Mouse (Mus musculus): Measurements from ENCODE around the gene Cnn2. TPM values are rescaled to one million over a fixed set of nuclear protein-coding genes. Genes with fewer than 3 reads are reported as not detected.

Cnn2 gene
- total and polyA plus RNA-seq, 2 experiments from 2014 or later = 15.7 to 28.2 TPM

GRCm38 (mm10) chr10:79977324-79977723 lies 11.1 kb upstream of the Cnn2 start:
- Histone ChIP-seq H3K4me1 (ENCODE audit: insufficient read depth) (no peaks in the 10 kb centered on the region), H3K27me3 (ENCODE audit: insufficient read depth, low read length) (no peaks in the 10 kb centered on the region), H3K36me3 (ENCODE audit: insufficient read depth) (peaks cover 45% of the 10 kb centered on the region), H3K9me3 (ENCODE audit: low read length) (no peaks in the 10 kb centered on the region), H3K27ac (ENCODE audit: low read depth, low read length) (no peak overlapping the region), H3K9ac (no peak overlapping the region), H3K4me2 (ENCODE audit: low read depth) (no peak overlapping the region), H3K4me3 (ENCODE audit: low read depth, low read length) (no peak overlapping the region)
- WGBS = 86% methylated on average over 28 of the region's 28 CpGs
- no peak for ATAC-seq
- TF ChIP-seq CTCF (IDR thresholded peaks at IDR 0.05; ENCODE audit: low read depth) = no peak
- no peak for DNase-seq

DNA sequence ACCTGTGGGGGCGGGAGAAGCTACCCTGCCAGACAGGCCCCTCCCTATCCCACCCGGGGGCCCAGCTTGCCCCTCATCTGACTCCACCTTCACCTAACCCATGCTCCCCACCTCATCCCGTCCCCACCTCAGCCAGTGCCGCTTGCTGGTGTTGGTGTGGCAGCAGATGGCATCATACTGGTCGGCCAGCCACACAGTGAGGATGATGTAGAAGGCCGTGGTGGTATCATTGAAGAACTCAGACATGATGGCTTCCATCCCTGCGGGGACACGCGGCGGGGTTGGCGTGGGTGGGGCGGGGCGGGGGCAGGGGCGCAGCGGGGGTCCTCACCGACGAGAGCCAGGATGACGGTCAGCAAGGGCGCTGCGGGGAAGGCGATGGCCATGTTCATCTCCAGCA lies 10.3 kb upstream of the Cnn2 start:
- DNase-seq (no peak), ATAC-seq (no peak)
- no peaks in the 10 kb centered on the region for H3K9me3 ChIP-seq (ENCODE audit: low read length)
- no peaks in the 10 kb centered on the region for H3K27me3 ChIP-seq (ENCODE audit: insufficient read depth, low read length)
- no peak overlapping the region for H3K4me3 ChIP-seq (ENCODE audit: low read depth, low read length)
- H3K9ac ChIP-seq = no peak overlapping the region
- peaks cover 3% of the 10 kb centered on the region; the same call in 1 of the 2 replicates for H3K4me1 ChIP-seq (ENCODE audit: insufficient read depth)
- peaks cover 45% of the 10 kb centered on the region for H3K36me3 ChIP-seq (ENCODE audit: insufficient read depth)
- no peak overlapping the region for H3K27ac ChIP-seq (ENCODE audit: low read depth, low read length)
- TF ChIP-seq CTCF (IDR thresholded peaks at IDR 0.05; ENCODE audit: low read depth) = no peak
- no peak overlapping the region for H3K4me2 ChIP-seq (ENCODE audit: low read depth)
- 91% methylated on average over 21 of the region's 21 CpGs for WGBS

DNA sequence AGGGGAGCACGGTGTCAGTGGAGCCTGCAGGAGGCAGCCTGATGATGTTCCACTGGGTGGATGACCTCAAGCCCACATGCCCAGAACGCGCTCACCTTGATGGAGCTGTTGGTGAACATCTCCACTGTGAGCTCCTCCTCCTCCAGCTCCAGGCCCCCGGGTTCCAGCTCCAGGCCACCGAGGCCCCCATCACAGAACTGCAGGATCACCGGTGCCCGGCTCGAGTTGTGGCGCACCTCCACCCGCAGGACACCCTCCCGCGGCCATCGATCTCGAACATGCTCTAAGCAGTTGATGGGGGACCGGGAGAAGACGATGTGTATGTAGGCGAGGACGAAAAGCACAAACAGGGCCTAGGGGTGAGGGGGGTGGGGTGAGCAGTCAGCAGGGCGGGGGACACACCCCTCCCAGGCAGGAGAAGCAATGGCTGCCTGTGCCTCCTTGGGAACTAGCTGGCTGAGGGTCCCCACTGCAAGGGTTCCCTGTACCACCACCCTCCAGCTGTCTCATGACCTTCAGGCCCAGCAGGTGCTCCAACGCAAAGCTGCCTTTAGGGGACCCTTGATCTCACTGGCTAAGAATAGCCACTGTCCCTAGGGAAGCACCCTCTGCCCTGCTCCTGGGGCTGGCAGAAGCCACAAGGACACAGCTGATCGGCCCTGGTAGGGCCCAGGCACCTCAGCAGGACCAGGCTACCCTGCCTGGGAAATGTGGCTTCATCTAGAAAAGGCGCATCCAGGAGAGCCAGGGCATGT lies 8.8 kb upstream of the Cnn2 start:
- H3K9me3 ChIP-seq (ENCODE audit: low read length) = no peaks in the 10 kb centered on the region
- ATAC-seq (no peak), DNase-seq (no peak)
- 92% methylated on average over 22 of the region's 22 CpGs for WGBS
- H3K4me2 ChIP-seq (ENCODE audit: low read depth) = no peak overlapping the region
- H3K27ac ChIP-seq (ENCODE audit: low read depth, low read length) = no peak overlapping the region
- no peak overlapping the region for H3K9ac ChIP-seq
- peaks cover 45% of the 10 kb centered on the region for H3K36me3 ChIP-seq (ENCODE audit: insufficient read depth)
- H3K4me1 ChIP-seq (ENCODE audit: insufficient read depth) = peaks cover 8% of the 10 kb centered on the region; the same call in 1 of the 2 replicates
- H3K4me3 ChIP-seq (ENCODE audit: low read depth, low read length) = no peak overlapping the region
- TF ChIP-seq CTCF (IDR thresholded peaks at IDR 0.05; ENCODE audit: low read depth) = no peak
- H3K27me3 ChIP-seq (ENCODE audit: insufficient read depth, low read length) = no peaks in the 10 kb centered on the region

GRCm38 (mm10) chr10:79983205-79983604 lies 5.2 kb upstream of the Cnn2 start:
- TF ChIP-seq CTCF (IDR thresholded peaks at IDR 0.05; ENCODE audit: low read depth) = no peak
- DNase-seq (no peak), ATAC-seq (no peak)
- WGBS = 74% methylated on average over 5 of the region's 5 CpGs
- peaks cover 13% of the 10 kb centered on the region for H3K36me3 ChIP-seq (ENCODE audit: insufficient read depth)
- H3K4me3 ChIP-seq (ENCODE audit: low read depth, low read length) = peak overlapping the region; percentile 77
- H3K27ac ChIP-seq (ENCODE audit: low read depth, low read length) = peak overlapping the region; percentile 96
- peak overlapping the region; percentile 93 for H3K4me2 ChIP-seq (ENCODE audit: low read depth)
- H3K9me3 ChIP-seq (ENCODE audit: low read length) = no peaks in the 10 kb centered on the region
- H3K27me3 ChIP-seq (ENCODE audit: insufficient read depth, low read length) = peaks cover 11% of the 10 kb centered on the region
- H3K4me1 ChIP-seq (ENCODE audit: insufficient read depth) = peaks cover 14% of the 10 kb centered on the region; the same call in 1 of the 2 replicates
- peak overlapping the region; percentile 66 for H3K9ac ChIP-seq

DNA sequence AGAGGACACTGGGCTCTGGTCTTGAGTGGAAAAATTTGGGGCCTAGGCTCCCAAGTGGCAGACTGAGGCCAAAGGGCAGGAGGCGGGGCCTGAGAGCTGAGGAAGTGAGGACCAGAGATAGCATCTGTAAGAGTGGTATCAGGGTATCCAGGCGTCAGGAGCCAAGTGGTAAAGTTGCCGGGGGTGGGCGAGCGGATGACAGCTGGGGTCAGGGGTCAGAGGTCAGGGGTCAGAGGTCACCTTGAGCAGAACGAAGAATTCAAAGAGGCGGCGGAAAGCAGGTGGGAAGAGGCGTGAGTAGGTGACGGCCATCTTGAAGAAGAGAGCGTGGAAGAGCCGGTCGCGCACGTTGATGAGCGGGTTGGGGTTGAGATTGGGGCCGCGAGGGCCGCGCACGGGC lies 4.7 kb upstream of the Cnn2 start:
- Histone ChIP-seq H3K27me3 (ENCODE audit: insufficient read depth, low read length) (peaks cover 15% of the 10 kb centered on the region), H3K27ac (ENCODE audit: low read depth, low read length) (peak overlapping the region; percentile 96), H3K4me3 (ENCODE audit: low read depth, low read length) (peak overlapping the region; percentile 77), H3K9ac (peak overlapping the region; percentile 66), H3K36me3 (ENCODE audit: insufficient read depth) (peaks cover 8% of the 10 kb centered on the region), H3K4me1 (ENCODE audit: insufficient read depth) (peaks cover 14% of the 10 kb centered on the region; the same call in 1 of the 2 replicates), H3K9me3 (ENCODE audit: low read length) (no peaks in the 10 kb centered on the region), H3K4me2 (ENCODE audit: low read depth) (peak overlapping the region; percentile 93)
- DNase-seq (peak; percentile 73), ATAC-seq (no peak)
- no peak for TF ChIP-seq CTCF (IDR thresholded peaks at IDR 0.05; ENCODE audit: low read depth)
- WGBS = 3% methylated on average over 20 of the region's 21 CpGs

DNA sequence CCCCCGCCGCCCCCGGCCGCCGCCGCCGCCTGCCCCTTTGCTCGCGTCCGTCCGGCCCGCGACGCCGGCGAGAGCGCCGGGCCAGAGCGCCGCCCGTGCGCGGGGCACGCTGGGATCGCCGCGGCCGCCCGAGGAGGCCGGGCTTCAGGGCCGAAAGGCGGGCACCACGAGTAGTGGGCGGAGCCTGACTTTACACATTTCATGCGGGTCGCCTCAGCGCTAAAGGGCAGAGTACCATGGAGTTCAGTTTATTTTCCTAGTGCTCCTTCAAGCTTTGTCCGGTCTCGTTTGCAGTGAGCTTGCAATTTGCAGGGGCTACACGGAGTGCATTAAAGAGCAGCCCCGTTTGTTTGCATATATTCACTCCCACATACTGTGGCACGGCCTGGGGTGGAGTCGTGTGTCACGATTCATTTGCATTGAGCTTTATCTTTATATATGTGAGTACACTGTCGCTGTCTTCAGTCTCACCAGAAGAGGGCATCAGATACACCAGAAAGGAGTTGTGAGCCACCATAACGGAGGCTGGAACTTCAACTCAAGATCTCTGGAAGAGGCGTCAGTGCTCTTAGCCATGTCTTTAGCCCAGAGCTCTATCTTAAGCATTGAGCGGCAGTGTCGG lies 4.1 kb upstream of the Cnn2 start, which contains the start of gene Tmem259:
Tmem259 (minus strand) TSS at position 136 of the 622 bp plus-strand sequence.
- Histone ChIP-seq H3K9ac (peak within 1 kb of the TSS; percentile 66), H3K27me3 (ENCODE audit: insufficient read depth, low read length) (peaks cover 22% of the 10 kb centered on the region), H3K27ac (ENCODE audit: low read depth, low read length) (peak within 1 kb of the TSS; percentile 96), H3K4me1 (ENCODE audit: insufficient read depth) (peaks cover 14% of the 10 kb centered on the region; the same call in 1 of the 2 replicates), H3K4me3 (ENCODE audit: low read depth, low read length) (peak within 1 kb of the TSS; percentile 77), H3K9me3 (ENCODE audit: low read length) (no peaks in the 10 kb centered on the region), H3K4me2 (ENCODE audit: low read depth) (peak within 1 kb of the TSS; percentile 93), H3K36me3 (ENCODE audit: insufficient read depth) (peaks cover 2% of the 10 kb centered on the region)
- 1% methylated on average over 41 of the region's 49 CpGs for WGBS
- peak; percentile 87 for ATAC-seq
- TF ChIP-seq CTCF (IDR thresholded peaks at IDR 0.05; ENCODE audit: low read depth) = peak; percentile 81
- peak; percentile 94 for DNase-seq

- WGBS = under 1% methylated on average over 22 of the region's 22 CpGs
- peaks cover 27% of the 10 kb centered on the region for H3K27me3 ChIP-seq (ENCODE audit: insufficient read depth, low read length)
- peak overlapping the region; percentile 96 for H3K27ac ChIP-seq (ENCODE audit: low read depth, low read length)
- no peaks in the 10 kb centered on the region for H3K36me3 ChIP-seq (ENCODE audit: insufficient read depth)
- TF ChIP-seq CTCF (IDR thresholded peaks at IDR 0.05; ENCODE audit: low read depth) = no peak
- DNase-seq (peak; percentile 98), ATAC-seq (peak; percentile 93)
- peaks cover 14% of the 10 kb centered on the region; the same call in 1 of the 2 replicates for H3K4me1 ChIP-seq (ENCODE audit: insufficient read depth)
- peak overlapping the region; percentile 66 for H3K9ac ChIP-seq
- H3K9me3 ChIP-seq (ENCODE audit: low read length) = no peaks in the 10 kb centered on the region
- H3K4me3 ChIP-seq (ENCODE audit: low read depth, low read length) = peak overlapping the region; percentile 77
- peak overlapping the region; percentile 93 for H3K4me2 ChIP-seq (ENCODE audit: low read depth)
These were observed 3.5 kb upstream of the Cnn2 start for GRCm38 (mm10) chr10:79984871-79985270.

All from forebrain, postnatal 0 days (tissue).